Mouse (Mus musculus) thymus, postnatal 14 days (tissue): ENCODE data around the gene Olfr1057.
"Not testable (repeated sequence)": the region's sequence is repeated elsewhere in the genome, so short reads cannot be mapped to it uniquely, and the experiment has no call there.

Source experiments
- DNase-seq: peaks from one replicate; pipeline ENCODE4 v3.0.0; 2021

The Olfr1057 gene

DNA sequence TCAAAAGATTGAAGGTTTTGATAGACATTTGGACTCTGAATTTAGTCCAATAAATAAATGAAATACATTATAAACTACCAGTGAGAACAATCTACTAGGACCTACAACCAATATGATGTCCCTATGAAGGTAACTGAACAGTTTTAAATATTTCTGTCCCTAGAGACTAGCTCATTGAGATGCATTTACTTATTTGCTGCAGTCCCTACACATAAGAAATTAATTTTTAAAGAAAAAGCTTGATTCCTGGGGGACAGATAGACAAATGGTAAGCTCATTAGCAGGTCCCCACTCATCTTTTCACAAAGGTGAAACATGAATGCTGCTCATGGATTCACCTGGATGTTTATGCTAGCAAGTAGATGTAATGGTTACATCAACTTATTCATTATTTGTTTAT is at the start of gene Olfr1057:
Gene Olfr1057, minus strand, starts transcription at position 101 of the 400 bp plus-strand sequence.
- no peak for DNase-seq

DNA sequence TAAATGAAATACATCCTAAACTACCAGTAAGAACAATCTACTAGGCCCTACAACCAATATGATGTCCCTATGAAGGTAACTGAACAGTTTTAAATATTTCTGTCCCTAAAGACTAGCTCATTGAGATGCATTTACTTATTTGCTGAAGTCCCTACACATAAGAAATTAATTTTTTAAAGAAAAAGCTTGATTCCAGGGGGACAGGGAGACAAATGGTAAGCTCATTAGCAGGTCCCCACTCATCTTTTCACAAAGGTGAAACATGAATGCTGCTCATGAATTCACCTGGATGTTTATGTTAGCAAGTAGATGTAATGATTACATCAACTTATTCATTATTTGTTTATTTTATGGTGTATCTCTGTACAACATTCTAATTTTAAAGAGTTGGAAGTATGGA is 48.5 kb upstream of the Olfr1057 start, which contains the start of gene Olfr1062:
Gene Olfr1062, minus strand, starts transcription at position 101 of the 400 bp plus-strand sequence.
- DNase-seq = not testable (repeated sequence)

GRCm38 (mm10) chr2:86413950-86414349 is 35.8 kb upstream of the Olfr1057 start, which contains the start of gene Olfr1061:
TSS of gene Olfr1061 (minus strand) at chr2:86414050.
- no peak for DNase-seq

DNA sequence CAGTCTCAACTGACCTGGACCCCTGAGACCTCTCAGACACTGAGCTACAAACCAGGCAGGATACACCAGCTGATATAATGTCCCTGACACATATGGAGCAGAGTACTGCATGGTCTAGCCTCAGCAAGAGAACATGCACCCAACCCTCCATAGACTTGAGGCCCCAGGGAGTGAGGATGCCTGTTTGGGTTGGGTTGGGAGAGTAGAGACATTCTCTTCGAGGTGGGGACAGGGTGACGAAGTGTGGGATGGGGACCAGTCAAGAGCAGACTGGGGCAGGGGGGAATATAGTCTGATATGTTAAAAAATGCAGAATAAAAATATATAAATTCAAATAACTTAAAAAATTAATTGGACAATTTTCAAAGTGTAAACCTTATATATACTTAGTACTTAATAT is 16.9 kb upstream of the Olfr1057 start:
- DNase-seq = no peak

GRCm38 (mm10) chr2:86388461-86388860 is 10.3 kb upstream of the Olfr1057 start, which contains the start of gene Olfr1058:
TSS of gene Olfr1058 (minus strand) at chr2:86388561.
- not testable (repeated sequence) for DNase-seq

DNA sequence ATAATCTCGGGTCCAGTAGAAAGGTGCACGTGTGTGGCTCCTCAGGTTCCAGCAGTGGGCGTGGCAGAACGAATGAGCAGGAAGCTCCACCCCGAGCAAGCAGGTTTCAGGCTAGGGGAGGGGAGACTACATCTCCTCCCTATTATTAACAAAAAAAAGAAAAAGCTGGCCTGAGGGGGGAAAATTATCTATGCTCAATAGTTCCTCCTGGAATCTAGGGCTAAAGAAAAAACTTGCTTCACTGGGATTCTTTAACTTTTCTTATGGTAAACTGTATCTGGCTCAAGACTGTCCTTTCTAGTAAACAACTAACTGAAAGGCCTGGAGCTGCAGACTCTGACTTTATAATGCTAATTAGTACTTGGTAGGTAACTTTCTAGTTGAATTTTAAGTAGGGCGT is 11.9 kb downstream of the Olfr1057 start:
- DNase-seq = not testable (repeated sequence)

DNA sequence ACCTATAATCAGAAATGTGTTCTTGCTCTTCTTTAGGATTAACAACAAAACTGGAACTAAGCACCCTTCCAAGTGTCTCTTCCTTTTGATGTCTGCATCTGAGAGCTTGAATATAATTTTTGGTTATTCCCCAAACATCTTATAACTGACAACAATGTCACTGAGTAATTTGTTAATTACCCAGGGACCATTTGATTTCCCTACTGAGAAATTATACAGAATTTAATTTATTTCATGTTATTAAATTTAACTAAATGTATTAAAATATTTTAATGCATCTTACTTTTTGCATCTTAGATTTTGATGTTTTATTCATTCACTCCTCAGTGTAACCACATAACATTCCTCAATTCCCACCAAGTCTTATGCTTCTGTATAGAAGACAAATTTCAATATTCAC is 15.8 kb downstream of the Olfr1057 start, which contains the start of gene Olfr1056:
Gene Olfr1056, minus strand, starts transcription at position 101 of the 400 bp plus-strand sequence.
- no peak for DNase-seq

GRCm38 (mm10) chr2:86351751-86352150 is 26.4 kb downstream of the Olfr1057 start:
- not testable (repeated sequence) for DNase-seq

GRCm38 (mm10) chr2:86350184-86350583 is 28.0 kb downstream of the Olfr1057 start, which contains the start of gene Olfr1055:
TSS of gene Olfr1055 (minus strand) at chr2:86350284.
- DNase-seq = no peak

GRCm38 (mm10) chr2:86335333-86335732 is 42.9 kb downstream of the Olfr1057 start, which contains the start of gene Olfr1054:
TSS of gene Olfr1054 (minus strand) at chr2:86335433.
- no peak for DNase-seq
